Mouse (Mus musculus): ENCODE measurements around the gene Trio. TPM values are rescaled to one million over a fixed set of nuclear protein-coding genes. Genes with fewer than 3 reads are reported as not detected.
"Not testable (repeated sequence)": the region's sequence is repeated elsewhere in the genome, so short reads cannot be mapped to it uniquely, and the experiment has no call there.

Gene Trio
- polyA plus RNA-seq, 1 experiment from 2014 or later, result 53.9 TPM

- no peak overlapping the region for H3K27ac ChIP-seq
- H3K36me3 ChIP-seq (replicated peaks; ENCODE audit: control insufficient read depth, insufficient read depth), result peaks cover 69% of the 10 kb centered on the region
- DNase-seq (ENCODE audit: low spot score) (no peak), ATAC-seq (ENCODE audit: low FRiP score) (no peak)
- H3K9me3 ChIP-seq (ENCODE audit: control insufficient read depth, low read length), result no peaks in the 10 kb centered on the region
- no peak overlapping the region for H3K4me3 ChIP-seq (replicated peaks; ENCODE audit: low read length)
- H3K27me3 ChIP-seq (ENCODE audit: control insufficient read depth, insufficient read depth, low read length), result no peaks in the 10 kb centered on the region
- no peak overlapping the region for H3K9ac ChIP-seq
- H3K4me2 ChIP-seq (replicated peaks), result no peak overlapping the region
- 85% methylated on average over 4 of the region's 4 CpGs for WGBS
- no peaks in the 10 kb centered on the region for H3K4me1 ChIP-seq (replicated peaks; ENCODE audit: control insufficient read depth, insufficient read depth, low read length)
Observed at GRCm38 (mm10) chr15:27731818-27732217, 293.8 kb downstream of the Trio start.

GRCm38 (mm10) chr15:27726228-27726627 is 299.4 kb downstream of the Trio start:
- Histone ChIP-seq H3K27ac (no peak overlapping the region), H3K4me1 (replicated peaks; ENCODE audit: control insufficient read depth, insufficient read depth, low read length) (no peaks in the 10 kb centered on the region), H3K4me3 (replicated peaks; ENCODE audit: low read length) (no peak overlapping the region), H3K27me3 (ENCODE audit: control insufficient read depth, insufficient read depth, low read length) (no peaks in the 10 kb centered on the region), H3K9me3 (ENCODE audit: control insufficient read depth, low read length) (peaks cover 4% of the 10 kb centered on the region; the same call in 1 of the 2 replicates), H3K4me2 (replicated peaks) (no peak overlapping the region), H3K36me3 (replicated peaks; ENCODE audit: control insufficient read depth, insufficient read depth) (peaks cover 17% of the 10 kb centered on the region), H3K9ac (no peak overlapping the region)
- 83% methylated on average over 6 of the region's 6 CpGs for WGBS
- DNase-seq (ENCODE audit: low spot score) (no peak), ATAC-seq (ENCODE audit: low FRiP score) (no peak)

- H3K9me3 ChIP-seq (ENCODE audit: control insufficient read depth, low read length), result peaks cover 4% of the 10 kb centered on the region; the same call in 1 of the 2 replicates
- no peaks in the 10 kb centered on the region for H3K27me3 ChIP-seq (ENCODE audit: control insufficient read depth, insufficient read depth, low read length)
- no peak overlapping the region for H3K4me3 ChIP-seq (replicated peaks; ENCODE audit: low read length)
- H3K4me1 ChIP-seq (replicated peaks; ENCODE audit: control insufficient read depth, insufficient read depth, low read length), result no peaks in the 10 kb centered on the region
- WGBS, result 84% methylated on average over 9 of the region's 9 CpGs
- no peak overlapping the region for H3K4me2 ChIP-seq (replicated peaks)
- no peak overlapping the region for H3K9ac ChIP-seq
- H3K27ac ChIP-seq, result no peak overlapping the region
- DNase-seq (ENCODE audit: low spot score), result no peak
- peaks cover 7% of the 10 kb centered on the region; the same call in 1 of the 2 replicates for H3K36me3 ChIP-seq (replicated peaks; ENCODE audit: control insufficient read depth, insufficient read depth)
- ATAC-seq (ENCODE audit: low FRiP score), result no peak
Observed at GRCm38 (mm10) chr15:27724796-27725680, 300.6 kb downstream of the Trio start.

GRCm38 (mm10) chr15:27724298-27724697 is 301.4 kb downstream of the Trio start:
- no peak overlapping the region for H3K27ac ChIP-seq
- no peak for DNase-seq (ENCODE audit: low spot score)

GRCm38 (mm10) chr15:27723746-27724145 is 301.9 kb downstream of the Trio start:
- 0 out of 2 replicates have a peak, but pooled peaks cover under 1% of the 10 kb centered on the region for H3K36me3 ChIP-seq (replicated peaks; ENCODE audit: control insufficient read depth, insufficient read depth)
- H3K4me3 ChIP-seq (replicated peaks; ENCODE audit: low read length), result no peak overlapping the region
- H3K9ac ChIP-seq, result no peak overlapping the region
- no peak overlapping the region for H3K27ac ChIP-seq
- no peak overlapping the region for H3K4me2 ChIP-seq (replicated peaks)
- WGBS, result 57% methylated on average over 6 of the region's 6 CpGs
- peaks cover 4% of the 10 kb centered on the region; the same call in 1 of the 2 replicates for H3K9me3 ChIP-seq (ENCODE audit: control insufficient read depth, low read length)
- no peaks in the 10 kb centered on the region for H3K27me3 ChIP-seq (ENCODE audit: control insufficient read depth, insufficient read depth, low read length)
- DNase-seq (ENCODE audit: low spot score) (no peak), ATAC-seq (ENCODE audit: low FRiP score) (no peak)
- H3K4me1 ChIP-seq (replicated peaks; ENCODE audit: control insufficient read depth, insufficient read depth, low read length), result no peaks in the 10 kb centered on the region

More at GRCm38 (mm10) chr15:27724298-27724697, 301.4 kb downstream of the Trio start:
- ATAC-seq (ENCODE audit: low FRiP score), result no peak
- Histone ChIP-seq H3K9me3 (ENCODE audit: control insufficient read depth, low read length) (peaks cover 4% of the 10 kb centered on the region; the same call in 1 of the 2 replicates), H3K9ac (no peak overlapping the region), H3K27me3 (ENCODE audit: control insufficient read depth, insufficient read depth, low read length) (no peaks in the 10 kb centered on the region), H3K4me3 (replicated peaks; ENCODE audit: low read length) (no peak overlapping the region), H3K4me2 (replicated peaks) (no peak overlapping the region), H3K4me1 (replicated peaks; ENCODE audit: control insufficient read depth, insufficient read depth, low read length) (no peaks in the 10 kb centered on the region), H3K36me3 (replicated peaks; ENCODE audit: control insufficient read depth, insufficient read depth) (0 out of 2 replicates have a peak, but pooled peaks cover 5% of the 10 kb centered on the region)
- 78% methylated on average over 6 of the region's 6 CpGs for WGBS

- not testable (repeated sequence) for H3K9ac ChIP-seq; H3K4me2 ChIP-seq (replicated peaks); H3K9me3 ChIP-seq (ENCODE audit: control insufficient read depth, low read length); H3K27me3 ChIP-seq (ENCODE audit: control insufficient read depth, insufficient read depth, low read length); ATAC-seq (ENCODE audit: low FRiP score); H3K4me1 ChIP-seq (replicated peaks; ENCODE audit: control insufficient read depth, insufficient read depth, low read length); H3K4me3 ChIP-seq (replicated peaks; ENCODE audit: low read length); H3K36me3 ChIP-seq (replicated peaks; ENCODE audit: control insufficient read depth, insufficient read depth); DNase-seq (ENCODE audit: low spot score); H3K27ac ChIP-seq
- 92% methylated on average over 8 of the region's 8 CpGs for WGBS
Observed at GRCm38 (mm10) chr15:27720297-27720696, 305.4 kb downstream of the Trio start.

- ATAC-seq (ENCODE audit: low FRiP score) (no peak), DNase-seq (ENCODE audit: low spot score) (no peak)
- Histone ChIP-seq H3K4me3 (replicated peaks; ENCODE audit: low read length) (no peak overlapping the region), H3K9ac (no peak overlapping the region), H3K9me3 (ENCODE audit: control insufficient read depth, low read length) (peaks cover 4% of the 10 kb centered on the region; the same call in 1 of the 2 replicates), H3K4me2 (replicated peaks) (no peak overlapping the region), H3K4me1 (replicated peaks; ENCODE audit: control insufficient read depth, insufficient read depth, low read length) (no peaks in the 10 kb centered on the region), H3K27me3 (ENCODE audit: control insufficient read depth, insufficient read depth, low read length) (no peaks in the 10 kb centered on the region), H3K27ac (no peak overlapping the region), H3K36me3 (replicated peaks; ENCODE audit: control insufficient read depth, insufficient read depth) (no peaks in the 10 kb centered on the region)
- 87% methylated on average over 7 of the region's 7 CpGs for WGBS
Observed at GRCm38 (mm10) chr15:27718668-27719067, 307.0 kb downstream of the Trio start.

- H3K4me3 ChIP-seq (replicated peaks; ENCODE audit: low read length), result no peak overlapping the region
- DNase-seq (ENCODE audit: low spot score) (no peak), ATAC-seq (ENCODE audit: low FRiP score) (no peak)
- no peaks in the 10 kb centered on the region for H3K36me3 ChIP-seq (replicated peaks; ENCODE audit: control insufficient read depth, insufficient read depth)
- no peaks in the 10 kb centered on the region for H3K27me3 ChIP-seq (ENCODE audit: control insufficient read depth, insufficient read depth, low read length)
- H3K9ac ChIP-seq, result no peak overlapping the region
- no peak overlapping the region for H3K27ac ChIP-seq
- 37% methylated on average over 3 of the region's 3 CpGs for WGBS
- no peaks in the 10 kb centered on the region for H3K9me3 ChIP-seq (ENCODE audit: control insufficient read depth, low read length)
- H3K4me1 ChIP-seq (replicated peaks; ENCODE audit: control insufficient read depth, insufficient read depth, low read length), result no peaks in the 10 kb centered on the region
- no peak overlapping the region for H3K4me2 ChIP-seq (replicated peaks)
Observed at GRCm38 (mm10) chr15:27715331-27715730, 310.3 kb downstream of the Trio start.

GRCm38 (mm10) chr15:27710698-27711097 is 314.9 kb downstream of the Trio start:
- Histone ChIP-seq H3K4me1 (replicated peaks; ENCODE audit: control insufficient read depth, insufficient read depth, low read length) (no peaks in the 10 kb centered on the region), H3K4me3 (replicated peaks; ENCODE audit: low read length) (no peak overlapping the region), H3K9me3 (ENCODE audit: control insufficient read depth, low read length) (no peaks in the 10 kb centered on the region), H3K27me3 (ENCODE audit: control insufficient read depth, insufficient read depth, low read length) (no peaks in the 10 kb centered on the region), H3K4me2 (replicated peaks) (no peak overlapping the region), H3K36me3 (replicated peaks; ENCODE audit: control insufficient read depth, insufficient read depth) (no peaks in the 10 kb centered on the region), H3K9ac (no peak overlapping the region), H3K27ac (no peak overlapping the region)
- ATAC-seq (ENCODE audit: low FRiP score) (no peak), DNase-seq (ENCODE audit: low spot score) (no peak)
- WGBS, result 87% methylated on average over 9 of the region's 9 CpGs
